Mouse (Mus musculus): ENCODE measurements around the gene Adcy5. TPM values are rescaled to one million over a fixed set of nuclear protein-coding genes. Genes with fewer than 3 reads are reported as not detected.
A peak's percentile ranks its signal among the peaks of the same experiment; 100 is the strongest.

Gene Adcy5
- polyA plus RNA-seq (2015; fragmentation: Nextera tagmentation; extraction: Ambion mirVana) = 0.49 and 0.57 TPM in 2 replicates

DNA sequence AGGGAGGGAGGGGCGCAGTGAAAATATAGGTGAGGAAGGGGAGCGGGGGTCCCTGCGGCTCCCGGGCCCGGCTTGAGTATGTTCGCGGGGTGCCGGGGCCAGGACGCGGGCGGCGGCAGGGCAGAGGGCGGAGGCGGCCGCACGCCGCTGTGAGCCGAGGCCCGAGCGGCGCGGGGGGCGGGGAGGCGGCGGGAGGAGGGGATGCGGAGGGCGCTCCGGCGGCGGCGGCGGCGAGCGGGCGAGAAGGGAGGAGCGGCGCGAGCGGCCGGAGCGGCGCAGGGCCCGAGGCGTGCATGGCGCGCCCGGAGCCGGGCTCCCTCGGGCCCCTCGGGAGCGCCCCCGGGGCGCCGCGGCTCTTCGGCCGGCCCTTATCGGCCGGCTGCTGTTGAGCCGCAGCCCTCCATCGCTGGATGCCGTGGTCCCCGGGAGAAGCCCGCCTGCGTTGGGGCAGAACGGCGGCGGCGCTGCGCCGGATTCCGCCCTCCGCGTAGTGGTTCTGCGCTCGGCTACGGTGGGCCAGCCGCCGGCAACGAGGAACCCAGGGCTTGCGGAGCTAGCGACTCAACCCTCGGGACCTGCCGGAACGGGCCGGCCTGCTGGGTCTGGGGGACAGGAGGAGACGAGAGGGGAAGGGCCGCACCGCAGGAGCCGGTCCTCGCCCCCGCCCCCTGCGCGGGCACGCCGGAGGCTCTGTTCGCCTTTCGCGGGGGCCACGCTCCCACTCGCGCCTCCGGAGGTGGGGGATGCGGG lies at the start of gene Adcy5:
Gene Adcy5, plus strand, starts transcription at position 237 of the 750 bp plus-strand sequence.
- peak; percentile 13 for DNase-seq (ENCODE audit: low spot score)

DNA sequence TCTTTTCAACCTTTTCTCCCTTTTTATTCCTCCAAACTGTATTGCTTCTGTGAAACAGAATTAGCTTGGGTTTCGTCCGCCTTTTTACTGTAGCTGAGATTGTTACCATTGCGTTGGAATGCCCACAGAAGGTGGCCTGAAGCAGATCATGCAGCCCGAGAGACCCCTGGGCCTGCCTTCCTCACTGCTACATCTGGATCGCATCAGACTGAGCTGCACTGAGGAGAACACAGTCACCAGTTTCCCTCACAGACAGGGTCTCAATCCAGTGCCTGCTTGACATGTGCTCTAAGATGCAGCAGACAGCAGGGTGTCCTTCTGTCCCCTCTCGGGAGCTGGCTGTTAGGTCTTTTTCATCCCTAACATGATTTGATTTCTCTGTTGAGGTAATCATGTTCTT lies 46.7 kb upstream of the Adcy5 start:
- no peak for DNase-seq (ENCODE audit: low spot score)

DNA sequence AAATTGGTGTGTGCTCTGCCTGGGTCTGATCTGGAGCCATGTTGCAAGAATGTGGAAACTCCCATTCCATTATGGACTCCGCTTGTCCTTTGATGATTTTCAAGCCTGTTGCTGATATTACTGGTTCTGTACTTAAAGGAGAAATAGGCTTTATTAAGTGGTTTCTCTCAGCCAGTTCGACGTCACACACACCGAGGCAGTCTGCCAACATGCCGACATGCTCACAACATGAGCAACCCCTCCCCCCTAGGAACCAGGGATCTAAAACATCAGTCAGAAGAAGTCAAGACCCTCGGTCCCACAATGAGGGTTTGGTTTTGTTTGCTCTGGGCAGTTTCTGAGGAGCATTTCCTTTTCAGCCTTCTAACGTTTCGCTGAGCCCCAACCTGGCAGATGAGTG lies 45.5 kb upstream of the Adcy5 start:
- DNase-seq (ENCODE audit: low spot score) = no peak

DNA sequence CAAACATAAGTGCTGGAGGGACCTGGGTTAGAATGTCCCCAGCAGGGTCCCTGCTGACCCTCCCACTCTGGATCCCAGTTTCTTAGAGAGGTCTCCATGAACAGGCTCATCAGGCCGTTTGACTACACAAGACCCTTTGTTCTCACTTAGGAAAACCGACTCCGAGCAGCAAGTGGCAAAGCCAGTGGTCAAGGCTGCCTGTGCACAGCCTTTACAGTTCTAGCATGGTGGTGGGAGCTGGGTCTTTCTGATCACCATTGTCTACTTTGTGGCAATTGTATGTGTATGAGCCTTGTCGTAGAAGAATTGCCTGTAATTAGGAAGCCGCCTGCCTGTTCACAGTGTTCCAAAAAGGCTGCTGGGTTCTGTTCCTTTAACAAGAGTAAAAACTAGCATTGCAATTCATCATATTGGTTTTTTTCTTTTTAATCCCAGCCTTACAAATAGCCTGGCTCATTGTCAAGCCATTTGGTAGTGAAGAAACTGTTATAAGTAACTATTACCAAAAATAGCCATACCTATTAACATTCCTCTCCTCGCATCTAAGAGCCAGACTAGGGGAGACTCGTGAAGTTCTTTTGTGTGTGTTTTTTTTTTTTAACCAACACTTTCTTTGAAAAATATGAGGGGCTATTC lies 44.9 kb upstream of the Adcy5 start:
- no peak for DNase-seq (ENCODE audit: low spot score)

- peak; percentile 72 for DNase-seq (ENCODE audit: low spot score)
These were observed 44.1 kb upstream of the Adcy5 start for GRCm38 (mm10) chr16:35110410-35111142.

DNA sequence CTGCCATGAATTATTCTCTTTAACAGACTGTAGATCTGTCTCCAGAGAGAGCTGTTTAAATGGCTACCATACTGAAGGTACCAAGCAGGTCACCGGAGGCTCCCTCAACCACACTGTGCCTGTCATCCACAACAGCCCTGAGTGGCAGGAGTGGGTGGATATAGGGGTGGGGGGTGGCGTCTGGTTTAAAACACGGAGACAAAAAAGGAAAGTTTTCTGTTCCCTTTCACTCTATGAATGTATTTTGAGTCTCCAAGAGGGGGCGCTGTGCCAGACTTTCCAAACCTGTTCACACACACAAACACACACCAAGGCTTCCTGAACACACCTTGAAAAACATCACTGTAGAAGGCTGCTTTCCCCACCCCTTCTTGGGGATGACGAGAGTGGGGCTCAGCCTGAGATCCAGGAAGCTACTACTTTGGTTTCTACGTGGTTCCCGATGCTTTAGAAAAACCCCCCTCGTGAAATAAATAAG lies 43.5 kb upstream of the Adcy5 start:
- DNase-seq (ENCODE audit: low spot score) = peak; percentile 15

GRCm38 (mm10) chr16:35113496-35113895 lies 41.2 kb upstream of the Adcy5 start:
- no peak for DNase-seq (ENCODE audit: low spot score)

DNA sequence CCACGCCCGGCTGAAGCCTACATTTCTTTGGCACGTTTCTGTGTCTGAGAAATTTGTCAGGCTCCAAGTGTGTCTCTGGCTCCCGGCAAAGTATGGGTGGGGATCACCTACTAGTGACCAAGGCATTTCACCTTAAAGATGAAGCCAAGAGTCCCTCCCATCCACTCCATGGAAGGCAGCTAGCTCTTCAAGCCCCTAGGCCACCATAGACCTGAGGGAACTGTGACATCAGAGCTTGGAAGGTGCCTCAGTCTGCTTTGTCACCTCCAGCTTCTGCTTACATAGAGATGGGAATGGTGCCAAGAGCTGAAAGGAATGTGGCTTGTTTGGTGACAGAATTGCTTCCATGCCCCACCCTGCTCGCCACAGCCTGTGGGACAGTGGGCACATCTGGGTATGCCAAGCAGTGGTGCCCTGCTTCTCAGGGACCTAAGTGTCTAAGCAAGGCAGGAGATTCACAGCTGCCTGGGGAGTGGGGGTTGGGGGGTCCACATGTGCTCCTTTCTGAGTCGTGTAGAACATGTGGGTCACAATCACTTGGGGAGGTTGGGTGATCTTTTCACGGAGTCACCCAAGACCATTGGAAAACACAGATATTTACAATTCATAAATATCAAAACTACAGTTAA lies 38.2 kb upstream of the Adcy5 start:
- no peak for DNase-seq (ENCODE audit: low spot score)

GRCm38 (mm10) chr16:35117436-35117835 lies 37.2 kb upstream of the Adcy5 start:
- no peak for DNase-seq (ENCODE audit: low spot score)

DNA sequence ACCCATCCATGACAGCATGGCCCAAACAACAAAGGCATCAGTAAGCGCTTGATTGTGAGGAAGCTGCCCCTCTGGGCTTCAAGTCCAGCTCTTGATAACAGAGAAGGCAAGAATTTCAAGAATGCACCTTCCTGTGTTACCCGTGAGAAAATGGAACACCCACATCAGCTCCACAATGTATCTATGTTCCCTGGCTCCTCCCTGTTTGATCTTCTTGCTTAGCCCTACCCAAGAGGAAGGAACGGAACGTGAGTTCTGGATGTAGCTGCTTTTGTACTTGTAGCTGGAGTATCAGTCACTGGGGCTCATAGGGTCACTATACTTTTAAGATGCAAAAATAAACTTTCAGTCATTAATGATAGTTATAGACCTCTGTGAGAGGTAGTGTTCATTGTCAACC lies 34.1 kb upstream of the Adcy5 start:
- DNase-seq (ENCODE audit: low spot score) = no peak

DNA sequence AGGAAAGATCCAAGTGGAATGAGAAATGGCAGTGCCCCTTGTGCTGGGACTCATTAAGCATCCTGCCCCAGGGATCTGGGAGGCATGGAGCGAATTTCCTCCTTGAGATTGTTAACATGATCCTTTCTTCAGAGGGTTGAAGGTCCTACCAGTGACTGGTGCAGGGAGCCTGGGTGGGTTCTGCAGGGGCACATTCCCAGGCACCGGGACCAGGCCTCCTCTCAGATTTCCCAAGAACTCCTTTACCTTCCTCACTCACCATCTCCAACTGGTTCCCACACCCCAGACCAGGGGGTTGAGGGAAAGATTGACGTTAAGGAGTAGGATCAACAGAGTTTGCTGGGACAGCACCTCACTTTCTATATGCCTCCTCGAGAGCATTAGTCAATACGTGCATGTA lies 27.4 kb upstream of the Adcy5 start:
- no peak for DNase-seq (ENCODE audit: low spot score)

DNA sequence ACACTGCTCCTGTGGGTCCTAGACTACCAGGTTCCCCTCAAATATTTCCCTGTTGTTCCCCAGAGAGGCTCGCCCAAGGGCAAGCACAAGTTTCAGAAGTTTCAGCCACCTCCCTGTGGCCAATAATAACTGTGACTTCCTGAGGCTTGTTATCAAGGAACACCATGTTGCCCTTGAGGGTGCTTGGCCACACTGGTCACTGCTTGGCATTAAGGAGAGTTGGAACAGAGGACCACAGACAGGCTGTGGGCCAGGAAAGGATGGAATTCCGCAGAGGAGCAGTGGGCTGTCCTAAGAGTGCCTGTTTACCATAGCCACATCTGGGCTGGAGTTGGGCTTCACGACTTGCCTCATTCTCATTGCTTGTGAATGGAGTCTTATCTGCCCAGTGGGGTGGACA lies 24.5 kb upstream of the Adcy5 start:
- no peak for DNase-seq (ENCODE audit: low spot score)

- DNase-seq (ENCODE audit: low spot score) = no peak
These were observed 15.3 kb upstream of the Adcy5 start for GRCm38 (mm10) chr16:35139416-35139815.

DNA sequence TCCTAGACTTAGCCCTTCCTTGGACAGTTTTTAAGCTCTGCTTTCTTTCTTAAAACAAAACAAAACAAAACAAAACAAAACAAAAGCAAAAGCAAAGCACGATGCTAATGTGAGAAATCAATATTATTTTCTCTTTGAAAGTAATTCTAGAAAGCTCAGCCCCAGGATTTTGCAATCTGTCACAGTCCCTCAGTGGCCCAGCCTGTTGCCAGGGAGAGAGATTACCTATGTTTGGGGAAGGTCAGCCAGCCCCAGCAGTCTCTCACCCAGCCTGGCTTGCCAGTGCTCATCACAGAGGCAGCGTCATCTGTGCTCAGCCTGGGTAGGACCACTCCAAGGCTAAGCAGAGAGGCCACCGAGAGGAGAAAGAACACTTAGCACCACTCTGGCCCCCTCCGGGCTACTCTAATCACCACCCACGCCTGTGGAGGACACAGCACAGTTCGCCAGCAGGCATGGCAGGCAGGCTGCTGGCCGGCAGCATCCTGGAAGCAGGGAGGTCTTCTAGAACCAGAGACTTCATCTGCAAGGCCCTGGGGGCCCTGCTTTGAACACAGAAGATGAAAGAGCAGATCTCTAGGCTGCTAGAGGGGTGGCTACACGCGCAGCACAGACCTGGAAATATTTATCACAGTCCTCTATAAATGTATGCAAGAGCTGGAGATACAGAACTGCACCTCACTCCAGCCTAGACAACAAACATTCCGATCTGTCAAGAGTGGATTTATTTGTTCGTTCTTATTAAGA lies 14.6 kb upstream of the Adcy5 start:
- DNase-seq (ENCODE audit: low spot score) = no peak

GRCm38 (mm10) chr16:35140620-35140975 lies 14.1 kb upstream of the Adcy5 start:
- no peak for DNase-seq (ENCODE audit: low spot score)

DNA sequence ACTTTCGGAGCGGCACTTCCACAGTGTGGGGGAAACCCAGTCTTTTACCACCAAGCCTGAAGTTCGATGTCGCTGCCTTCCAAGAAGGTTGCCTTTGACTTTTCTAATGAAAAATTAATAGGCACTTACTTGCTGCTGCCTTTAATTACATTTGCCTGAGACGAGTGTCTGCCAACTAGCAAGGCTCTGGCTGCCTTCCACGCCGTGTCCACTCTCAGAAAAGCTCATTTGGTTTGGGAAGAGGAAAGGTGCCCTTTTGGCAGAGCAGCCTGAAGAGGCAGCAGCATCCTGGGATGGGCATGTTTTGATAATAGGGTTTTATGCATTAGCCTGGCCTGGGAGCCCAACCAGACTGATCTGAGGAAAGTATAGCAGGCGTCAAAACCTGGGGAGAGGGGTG lies 12.8 kb upstream of the Adcy5 start:
- no peak for DNase-seq (ENCODE audit: low spot score)

- DNase-seq (ENCODE audit: low spot score) = no peak
These were observed 8.5 kb upstream of the Adcy5 start for GRCm38 (mm10) chr16:35146153-35146552.

DNA sequence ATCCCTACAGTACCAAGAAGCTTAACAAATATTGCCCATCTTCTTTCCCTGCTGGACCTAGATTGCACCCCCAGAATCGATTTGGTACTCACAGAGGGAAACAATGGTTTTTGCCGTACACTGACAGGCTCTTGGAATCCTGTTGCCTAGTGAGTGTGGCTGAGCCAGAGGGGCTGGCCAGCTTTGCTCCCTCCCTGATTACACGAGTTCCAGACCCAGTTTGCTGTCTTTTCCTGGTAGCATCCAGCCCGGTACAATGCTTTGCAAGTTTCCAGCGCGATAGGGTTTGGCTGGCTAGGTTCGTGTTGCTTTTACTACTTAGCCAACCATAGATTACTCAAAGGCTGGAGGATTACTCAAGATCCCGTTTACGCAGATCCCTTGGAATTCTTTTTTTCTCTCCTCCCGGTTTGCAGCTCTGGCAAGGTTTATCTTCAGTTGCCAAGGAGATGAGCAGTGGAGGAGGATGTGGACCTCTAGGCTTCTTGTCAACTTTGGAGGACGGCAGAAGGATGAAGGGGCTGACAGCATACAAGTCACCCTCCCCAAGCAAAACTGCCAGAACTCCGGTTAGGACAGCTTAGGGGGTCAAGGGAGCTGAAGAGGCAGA lies 1.4 kb upstream of the Adcy5 start:
- no peak for DNase-seq (ENCODE audit: low spot score)

DNA sequence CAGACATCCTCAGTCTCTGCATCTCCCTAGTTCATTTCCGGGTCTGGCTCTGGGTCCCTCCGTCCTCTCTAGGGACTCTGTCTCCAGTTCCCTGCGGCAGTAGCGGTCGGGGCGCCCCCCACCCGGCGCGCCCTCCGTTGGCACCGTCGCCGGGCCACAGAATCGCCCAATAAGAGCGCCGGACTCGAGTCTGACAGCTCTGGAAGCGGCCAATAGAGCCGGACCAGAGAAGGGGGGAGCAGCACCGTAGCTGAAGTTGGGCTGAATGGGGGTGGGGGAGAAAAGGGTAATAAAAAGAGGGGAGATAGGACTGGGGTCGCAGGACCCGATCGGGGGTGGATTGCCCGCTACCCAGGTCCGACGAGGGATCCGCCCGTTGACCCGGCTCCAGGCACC lies 434 bp upstream of the Adcy5 start:
- DNase-seq (ENCODE audit: low spot score) = peak; percentile 4

DNA sequence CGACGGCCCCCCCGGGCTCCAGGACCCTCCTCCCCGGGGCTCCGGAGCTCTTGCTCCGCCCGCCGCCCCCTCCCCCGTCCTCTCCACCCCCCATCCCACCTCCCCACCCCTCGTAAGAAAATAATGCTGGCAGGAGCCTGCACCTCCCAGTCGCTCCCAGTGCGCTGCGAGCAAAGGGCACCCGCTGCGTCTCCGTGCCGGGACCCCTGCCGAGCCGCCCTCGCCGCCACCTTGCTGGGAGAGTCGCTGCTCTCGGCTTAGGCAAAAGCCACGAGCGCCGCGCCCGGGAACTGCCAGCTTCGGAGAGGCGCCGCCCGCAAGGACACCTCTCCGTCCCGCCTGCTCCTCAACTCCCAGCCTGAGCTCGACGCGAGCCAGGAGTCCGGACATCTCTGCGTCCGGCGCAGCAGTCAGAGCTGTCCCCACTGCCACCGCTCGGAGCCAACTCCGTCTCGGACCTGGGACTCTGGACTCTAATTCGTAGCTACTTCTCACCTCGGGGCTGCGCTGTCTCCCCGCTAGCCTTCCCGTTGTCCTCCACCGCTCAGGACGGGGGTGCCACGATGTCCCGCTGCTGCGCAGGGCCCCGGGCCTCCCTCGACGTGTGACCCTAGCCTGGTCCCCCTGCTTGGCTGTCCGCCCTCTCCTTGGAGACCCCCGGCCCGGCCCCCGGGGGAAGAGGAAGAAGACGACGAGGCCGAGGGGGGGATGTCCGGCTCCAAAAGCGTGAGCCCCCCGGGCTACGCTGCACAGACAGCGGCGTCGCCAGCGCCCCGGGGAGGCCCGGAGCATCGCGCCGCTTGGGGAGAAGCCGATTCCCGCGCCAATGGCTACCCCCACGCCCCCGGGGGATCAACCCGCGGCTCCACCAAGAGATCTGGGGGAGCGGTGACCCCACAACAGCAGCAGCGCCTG lies 971 bp downstream of the Adcy5 start:
- peak; percentile 37 for DNase-seq (ENCODE audit: low spot score)
